ENCODE assay signal across 9 mouse cellular contexts in the genomic region with DNA sequence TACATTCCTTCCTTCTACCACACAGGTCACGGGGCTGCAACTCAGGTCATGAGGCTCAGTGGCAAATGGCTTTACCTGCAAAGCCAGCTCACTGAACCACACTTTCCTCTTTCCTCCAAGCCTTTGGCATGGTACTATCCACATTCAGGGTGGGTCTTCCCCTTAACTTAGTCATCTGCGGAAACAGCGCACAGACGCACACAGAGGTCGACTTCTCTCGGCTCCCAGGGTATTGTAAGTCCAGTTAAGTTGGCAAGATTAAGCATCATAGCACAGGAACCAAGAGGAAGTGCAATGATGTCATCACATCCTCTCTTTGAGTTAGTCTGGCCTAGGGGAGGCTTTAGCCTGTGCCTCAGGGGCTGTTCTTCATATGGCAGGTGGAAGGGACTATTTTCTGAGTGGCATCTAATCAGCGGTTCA. TPM values are rescaled to one million over a fixed set of nuclear protein-coding genes. Genes with fewer than 3 reads are reported as not detected.
DNase-seq lines count a peak whose midpoint lies in the region; ATAC-seq and TF ChIP-seq lines count a peak whose summit lies in the region.
"Had no signal": no experiment of that assay in that cellular context is flagged by ENCODE, and none has a peak within 500 bp of the region (broad histone marks: within the 10 kb centered on the region; RNA-seq: fewer than 3 reads in every experiment).

No protein-coding gene starts in this region.

- peak; percentile 39 for DNase-seq in adrenal gland, adult 2 months
- DNase-seq in adrenal gland, adult 18-20 months (ENCODE audit: low spot score in 2 of 2) = no peak
- peak; percentile 57 for DNase-seq in CD4-positive helper T cell, adult 2 months (ENCODE audit: low read depth, low spot score)
- DNase-seq in heart, postnatal 0 days (ENCODE audit: low spot score) = peak; percentile 51
- DNase-seq in lung, postnatal 10 days = peak; percentile 52
- DNase-seq in testis, postnatal 14 days (ENCODE audit: low spot score) = no peak
- no peak for DNase-seq in embryo, embryonic 11 days
- DNase-seq in cerebellum, adult 11 months = no peak
- DNase-seq: cerebellum, postnatal 25 days had no signal

- H3K27me3 ChIP-seq in heart, postnatal 0 days (ENCODE audit: control insufficient read depth, insufficient read depth, low read length) = 0 out of 2 replicates have a peak, but pooled peaks cover 8% of the 10 kb centered on the region

- no peaks in the 10 kb centered on the region for H3K36me3 ChIP-seq in heart, postnatal 0 days (replicated peaks; ENCODE audit: control insufficient read depth, insufficient read depth, low read length)

- no peaks in the 10 kb centered on the region for H3K9me3 ChIP-seq in heart, postnatal 0 days (replicated peaks; ENCODE audit: control insufficient read depth, low read length)

- H3K4me1 ChIP-seq in heart, postnatal 0 days (ENCODE audit: control insufficient read depth, insufficient read depth) = 0 out of 2 replicates have a peak, but pooled peaks cover 3% of the 10 kb centered on the region

- H3K4me3 ChIP-seq in heart, postnatal 0 days (ENCODE audit: low read depth, low read length) = no peak overlapping the region

- peak; percentile 66 for ATAC-seq in heart, postnatal 0 days (ENCODE audit: insufficient read depth, low read depth)

- no peak for TF ChIP-seq CTCF in heart, postnatal 0 days (IDR thresholded peaks at IDR 0.05; ENCODE audit: low read depth)

- no peak overlapping the region for H3K9ac ChIP-seq in heart, postnatal 0 days (replicated peaks; ENCODE audit: low read depth, low read length)

- peak overlapping the region; percentile 56 for H3K27ac ChIP-seq in heart, postnatal 0 days (ENCODE audit: low read depth)

- WGBS in heart, postnatal 0 days = 62% methylated on average over 7 of the region's 7 CpGs

- TF ChIP-seq EP300 in heart, postnatal 0 days (IDR thresholded peaks at IDR 0.05; ENCODE audit: low read depth) = no peak

- no peak overlapping the region for H3K4me2 ChIP-seq in heart, postnatal 0 days (ENCODE audit: low read depth, low read length)

RNA-seq across cellular contexts. Expression of gene Snx20, which starts 2.6 kb away (rescaled TPM):
- total RNA-seq in adrenal gland, adult 2 months (2021) = 1 to 10 TPM; 1.7 to 1.9 TPM
- 3.7 and 9.8 TPM in 2 replicates for polyA plus RNA-seq in adrenal gland, adult 2 months (2012; rRNA removed)
- total RNA-seq in adrenal gland, adult 18-20 months (2021) = 1 to 10 TPM; 1.8 to 2.5 TPM
- 1.7 and 7.3 TPM in 2 replicates for total RNA-seq in heart, postnatal 0 days (2014; rRNA removed; ENCODE audit: low replicate concordance)
- 1.7 and 2.0 TPM in 2 replicates for polyA plus RNA-seq in heart, postnatal 0 days (2015; fragmentation: Nextera tagmentation; extraction: Ambion mirVana)

RNA-seq across cellular contexts. Expression of gene Nod2, which starts 13.8 kb away (rescaled TPM):
- total RNA-seq in adrenal gland, adult 2 months (2021) = 1 to 10 TPM in 1 of 2 experiments, under 1 TPM in 1; 0.89 to 1.2 TPM
- 1.1 and 1.7 TPM in 2 replicates for polyA plus RNA-seq in adrenal gland, adult 2 months (2012; rRNA removed)
- 1 to 10 TPM in 1 of 2 experiments, under 1 TPM in 1; 0.60 to 1.6 TPM for total RNA-seq in adrenal gland, adult 18-20 months (2021)
- 0.54 TPM in 1 of 2 replicates, not detected in the other for total RNA-seq in heart, postnatal 0 days (2014; rRNA removed; ENCODE audit: low replicate concordance)
- polyA plus RNA-seq in heart, postnatal 0 days (2015; fragmentation: Nextera tagmentation; extraction: Ambion mirVana) = 0.10 and 0.14 TPM in 2 replicates

Comparison
In these comparisons a context has a peak if more than half of its experiments do, and no peak if none do; other contexts are left out.
1. DNase-seq: peak in adrenal gland, adult 2 months (single experiment), CD4-positive helper T cell, adult 2 months (single experiment), heart, postnatal 0 days (single experiment) and lung, postnatal 10 days (single experiment); none in adrenal gland, adult 18-20 months (0 of 2), testis, postnatal 14 days (single experiment), embryo, embryonic 11 days (single experiment) and cerebellum, adult 11 months (single experiment).